Mouse (Mus musculus) gonadal fat pad, adult 2 months (tissue): ENCODE measurements around the gene Zfp992. TPM values are rescaled to one million over a fixed set of nuclear protein-coding genes. Genes with fewer than 3 reads are reported as not detected.
"Not testable (repeated sequence)": the region's sequence is repeated elsewhere in the genome, so short reads cannot be mapped to it uniquely, and the experiment has no call there.

Experiments used
- DNase-seq: peaks from one replicate; pipeline ENCODE4 v3.0.0-alpha.2; 2012; ENCODE audit warnings: low read depth
- polyA plus RNA-seq: library from polyadenylated mRNA; depleted of rRNA; stranded (reverse); fragments of >200 nt; gene quantifications from 2 replicates; pipeline ENCODE4 v1.2.3, GENCODE M21; 2012

The Zfp992 gene
- polyA plus RNA-seq, 1 experiment: 1.1 TPM

DNA sequence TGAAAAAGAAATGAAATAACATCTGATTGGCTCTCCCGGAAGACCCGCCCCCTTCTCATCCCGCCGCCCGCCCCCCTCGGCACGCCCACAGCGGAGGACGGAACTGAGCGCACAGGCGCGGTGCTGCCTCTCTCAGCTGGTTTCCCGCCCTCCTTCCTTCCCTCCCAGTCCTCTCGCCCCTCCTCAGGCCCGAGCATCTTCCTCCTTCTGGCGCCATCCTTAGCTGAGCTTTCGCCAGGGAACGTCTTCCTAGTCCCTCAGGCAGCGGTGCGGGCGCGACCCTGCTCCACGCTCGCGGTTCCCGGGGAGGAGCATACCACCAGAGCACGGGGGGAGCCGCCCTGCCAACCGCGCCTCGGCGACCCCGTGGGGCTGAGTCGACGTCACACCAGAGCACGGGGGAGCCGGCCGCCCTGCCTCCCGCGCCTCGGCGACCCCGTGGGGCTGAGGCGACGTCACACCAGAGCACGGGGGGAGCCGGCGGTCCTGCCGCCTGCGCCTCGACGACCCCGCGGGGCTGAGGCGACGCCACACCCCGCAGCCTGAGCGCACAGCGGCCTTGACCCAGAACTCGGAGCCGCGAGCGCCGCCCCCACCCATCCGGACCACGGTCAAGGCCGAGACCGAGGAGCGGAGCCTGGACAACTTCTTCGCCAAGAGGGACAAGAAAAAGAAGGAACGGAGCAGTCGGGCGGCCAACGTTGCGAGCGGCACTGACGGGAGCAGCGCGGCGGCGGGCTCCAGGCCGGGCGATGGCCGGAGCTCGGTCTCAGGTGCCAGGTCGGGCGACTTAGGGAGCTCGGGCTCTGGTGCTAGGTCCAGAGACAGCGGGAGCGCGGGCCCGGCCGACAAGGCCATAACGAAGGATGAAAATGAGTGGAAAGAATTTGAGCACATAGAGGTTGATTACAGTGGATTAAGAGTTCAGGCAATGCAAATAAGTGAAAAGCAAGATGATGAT lies 26.2 kb downstream of the Zfp992 start:
- DNase-seq: not testable (repeated sequence)

- not testable (repeated sequence) for DNase-seq
Observed at GRCm38 (mm10) chr4:146476260-146476659, 27.4 kb downstream of the Zfp992 start.

DNA sequence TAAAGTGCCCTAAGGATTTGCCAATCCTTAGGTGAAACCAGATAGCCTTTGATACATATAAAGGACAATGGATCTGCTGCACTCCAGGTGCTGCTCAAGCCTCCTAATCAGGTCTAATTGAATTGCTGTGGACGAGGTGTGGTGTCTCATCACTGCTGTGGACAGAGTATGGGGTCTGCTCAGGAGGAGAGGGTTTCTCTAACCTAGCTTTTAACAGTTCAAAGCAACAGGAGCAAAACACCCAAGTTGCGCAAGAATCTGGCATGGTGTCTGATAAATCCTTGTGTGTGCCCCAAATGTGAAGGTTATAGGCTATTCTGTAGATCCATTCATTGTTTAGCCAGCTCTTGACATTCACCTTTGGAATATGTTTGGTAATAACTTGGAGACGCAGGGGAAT lies 28.1 kb downstream of the Zfp992 start:
- DNase-seq: not testable (repeated sequence)

- DNase-seq: not testable (repeated sequence)
Observed at GRCm38 (mm10) chr4:146480376-146481096, 31.7 kb downstream of the Zfp992 start.

- not testable (repeated sequence) for DNase-seq
Observed at GRCm38 (mm10) chr4:146482546-146482945, 33.7 kb downstream of the Zfp992 start.

DNA sequence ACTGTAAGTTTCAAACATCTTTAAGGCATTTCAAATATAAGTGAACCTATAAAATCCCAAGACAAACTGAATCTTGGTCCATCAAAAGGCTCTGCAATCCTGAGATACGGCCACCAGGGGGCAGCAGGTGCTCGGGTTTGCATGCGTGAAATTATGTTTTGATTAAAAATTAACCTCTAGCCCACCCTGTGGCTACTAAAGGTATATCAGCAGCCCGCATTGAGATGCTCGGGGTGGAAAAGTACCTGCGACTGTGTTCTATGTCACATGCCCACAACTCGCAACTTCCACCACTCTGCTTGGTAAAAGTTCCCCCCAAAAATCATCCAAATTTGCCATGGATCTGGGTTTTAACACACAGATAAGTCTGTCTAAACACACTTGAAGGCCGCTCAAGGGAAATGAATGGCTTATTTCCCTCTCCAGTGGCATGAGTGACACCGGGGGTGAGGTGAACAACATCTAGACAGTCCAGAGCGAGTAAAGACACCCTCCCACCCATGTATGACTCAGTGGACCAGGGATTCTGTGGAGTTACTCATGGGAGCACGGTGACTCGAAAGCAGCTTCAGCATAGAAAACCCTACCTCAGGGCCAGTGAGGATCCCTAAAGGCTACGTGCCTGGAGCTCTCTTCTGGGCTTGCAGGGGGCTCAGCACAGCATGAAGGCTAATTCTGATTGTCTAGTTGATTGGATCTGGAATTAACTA lies 34.9 kb downstream of the Zfp992 start:
- DNase-seq: not testable (repeated sequence)

GRCm38 (mm10) chr4:146484676-146485075 lies 35.9 kb downstream of the Zfp992 start:
- not testable (repeated sequence) for DNase-seq

GRCm38 (mm10) chr4:146485183-146485939 lies 36.5 kb downstream of the Zfp992 start:
- not testable (repeated sequence) for DNase-seq

GRCm38 (mm10) chr4:146486753-146487152 lies 37.9 kb downstream of the Zfp992 start:
- not testable (repeated sequence) for DNase-seq

DNA sequence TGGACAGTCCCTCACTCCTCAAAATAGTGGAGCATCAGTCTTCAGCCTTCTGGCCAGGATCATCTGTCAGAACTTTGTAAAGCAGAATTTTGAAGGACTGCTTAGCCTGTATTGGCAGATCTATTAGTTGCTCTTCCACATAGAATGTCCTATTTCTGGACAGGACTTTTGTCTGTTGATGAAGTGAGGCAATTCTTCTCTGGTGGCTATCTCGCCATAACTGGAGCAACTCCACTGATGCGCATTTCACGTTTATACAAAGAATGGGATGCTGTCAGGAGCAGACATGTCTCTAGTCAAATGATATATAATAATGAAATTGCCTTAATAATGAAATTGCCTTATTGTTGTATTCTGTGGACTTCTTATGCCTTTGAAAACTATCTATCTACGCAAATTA lies 40.4 kb downstream of the Zfp992 start:
- not testable (repeated sequence) for DNase-seq

DNA sequence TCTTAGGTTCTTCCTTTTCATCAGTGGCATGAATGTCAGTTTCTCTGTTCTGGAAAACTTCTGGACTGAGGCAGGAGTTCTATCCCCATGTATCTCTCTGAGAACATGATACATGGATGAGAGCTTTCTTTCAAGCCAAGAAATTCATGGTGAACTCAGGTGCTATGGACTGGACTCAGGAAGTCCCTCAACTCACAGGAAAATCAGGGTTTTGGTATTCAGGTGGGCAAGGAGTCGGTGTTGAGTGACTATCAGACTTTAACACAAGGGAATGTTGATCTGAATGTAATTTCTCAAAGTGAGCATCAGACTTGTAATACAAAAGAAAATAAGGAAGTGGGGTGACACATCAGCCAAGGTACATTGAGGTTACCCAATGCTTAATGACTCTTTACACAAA lies 43.2 kb downstream of the Zfp992 start:
- DNase-seq: not testable (repeated sequence)

DNA sequence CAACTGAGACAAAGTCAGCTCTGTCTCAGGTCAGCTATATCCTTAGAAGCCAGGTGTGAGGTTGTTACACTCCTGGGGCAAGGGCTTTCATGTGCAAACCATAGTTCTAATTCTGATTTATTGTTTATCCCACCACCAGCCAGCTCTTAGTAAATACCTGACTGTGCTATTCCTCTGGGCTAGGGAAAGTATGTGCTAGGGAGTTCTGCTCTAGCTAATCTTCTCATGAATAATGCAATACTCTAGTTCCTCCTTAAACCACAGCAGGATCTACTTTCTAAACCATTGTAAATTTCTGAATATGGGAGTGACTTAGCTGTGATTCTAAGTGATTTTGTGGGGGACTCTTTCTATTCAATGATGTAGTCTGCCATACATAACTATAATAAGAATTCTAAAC lies 43.6 kb downstream of the Zfp992 start:
- DNase-seq: no peak

DNA sequence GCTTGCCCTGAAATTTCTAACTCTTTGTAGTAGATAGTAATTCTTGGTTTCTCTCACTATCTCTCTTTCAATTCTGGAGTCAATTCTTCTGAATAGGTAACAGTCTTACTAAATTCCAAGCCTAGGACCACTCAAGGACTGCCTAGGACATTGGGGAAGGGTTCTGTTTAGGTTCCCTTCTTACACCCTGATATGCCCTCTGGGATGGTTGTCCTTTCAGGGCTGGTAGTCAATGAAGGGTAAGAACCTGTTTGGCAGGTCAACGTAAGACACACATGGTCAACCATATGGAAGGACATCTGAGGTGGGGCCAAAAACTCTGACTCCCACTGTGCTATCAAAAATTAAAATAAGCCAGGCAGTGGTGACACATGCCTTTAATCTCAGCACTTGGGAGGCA lies 44.0 kb downstream of the Zfp992 start:
- no peak for DNase-seq

GRCm38 (mm10) chr4:146493319-146493907 lies 44.6 kb downstream of the Zfp992 start:
- DNase-seq: not testable (repeated sequence)

DNA sequence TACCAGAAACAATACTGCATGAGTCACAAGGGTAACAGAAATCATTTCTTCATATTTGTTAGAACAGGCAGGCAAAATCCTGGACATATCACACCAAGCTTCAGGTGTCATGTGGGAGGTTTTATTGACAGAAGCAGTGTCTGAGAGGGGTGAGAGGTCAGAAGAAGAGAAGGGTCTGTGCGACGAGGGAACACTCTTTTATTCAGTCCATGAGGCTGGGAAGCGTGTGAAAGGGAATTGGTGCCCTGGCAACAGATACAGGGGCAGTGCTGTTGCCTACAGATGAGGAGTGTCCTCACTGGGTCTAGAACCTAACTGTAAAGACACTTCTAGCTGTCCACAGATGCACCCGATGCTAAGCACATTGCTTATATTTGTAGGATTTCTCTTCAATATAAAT lies 46.2 kb downstream of the Zfp992 start:
- DNase-seq: no peak

- DNase-seq: not testable (repeated sequence)
Observed at GRCm38 (mm10) chr4:146497695-146498275, 49.0 kb downstream of the Zfp992 start.

GRCm38 (mm10) chr4:146501727-146502126 lies 52.9 kb downstream of the Zfp992 start, which contains the start of gene Zfp981:
Zfp981 (plus strand) TSS chr4:146502027.
- not testable (repeated sequence) for DNase-seq

GRCm38 (mm10) chr4:146509029-146509428 lies 60.2 kb downstream of the Zfp992 start:
- not testable (repeated sequence) for DNase-seq

GRCm38 (mm10) chr4:146511871-146512270 lies 63.0 kb downstream of the Zfp992 start:
- not testable (repeated sequence) for DNase-seq

GRCm38 (mm10) chr4:146516474-146516873 lies 67.7 kb downstream of the Zfp992 start:
- DNase-seq: no peak
